Mouse (Mus musculus): Measurements from ENCODE around the gene Tex11. TPM values are rescaled to one million over a fixed set of nuclear protein-coding genes. Genes with fewer than 3 reads are reported as not detected.
"Not testable (repeated sequence)": the region's sequence is repeated elsewhere in the genome, so short reads cannot be mapped to it uniquely, and the experiment has no call there.

Gene Tex11
- total RNA-seq (2017) = 0.45 TPM in 1 of 2 replicates, not detected in the other

GRCm38 (mm10) chrX:101059541-101059940, at the start of gene Tex11:
TSS of gene Tex11 (minus strand) at chrX:101059667.
- ATAC-seq (replicated peaks in 1 of 2; ENCODE audit: insufficient read depth in 1 of 2, low FRiP score in 2 of 2, low TSS enrichment in 1 of 2, low read depth in 1 of 2, poor library complexity in 2 of 2, severe bottlenecking in 2 of 2) = no peak

GRCm38 (mm10) chrX:101085920-101086319, 26.5 kb upstream of the Tex11 start, which contains the start of gene Slc7a3:
TSS of gene Slc7a3 (minus strand) at chrX:101086020.
- ATAC-seq (replicated peaks in 1 of 2; ENCODE audit: insufficient read depth in 1 of 2, low FRiP score in 2 of 2, low TSS enrichment in 1 of 2, low read depth in 1 of 2, poor library complexity in 2 of 2, severe bottlenecking in 2 of 2) = no peak

- ATAC-seq (replicated peaks in 1 of 2; ENCODE audit: insufficient read depth in 1 of 2, low FRiP score in 2 of 2, low TSS enrichment in 1 of 2, low read depth in 1 of 2, poor library complexity in 2 of 2, severe bottlenecking in 2 of 2) = not testable (repeated sequence)
Measured at GRCm38 (mm10) chrX:101085211-101085610, 25.7 kb upstream of the Tex11 start.

- ATAC-seq (replicated peaks in 1 of 2; ENCODE audit: insufficient read depth in 1 of 2, low FRiP score in 2 of 2, low TSS enrichment in 1 of 2, low read depth in 1 of 2, poor library complexity in 2 of 2, severe bottlenecking in 2 of 2) = no peak
Measured at GRCm38 (mm10) chrX:101084192-101084591, 24.7 kb upstream of the Tex11 start.

GRCm38 (mm10) chrX:101065245-101065644, 5.8 kb upstream of the Tex11 start:
- ATAC-seq (replicated peaks in 1 of 2; ENCODE audit: insufficient read depth in 1 of 2, low FRiP score in 2 of 2, low TSS enrichment in 1 of 2, low read depth in 1 of 2, poor library complexity in 2 of 2, severe bottlenecking in 2 of 2) = no peak

GRCm38 (mm10) chrX:101063503-101063902, 4.0 kb upstream of the Tex11 start:
- ATAC-seq (replicated peaks in 1 of 2; ENCODE audit: insufficient read depth in 1 of 2, low FRiP score in 2 of 2, low TSS enrichment in 1 of 2, low read depth in 1 of 2, poor library complexity in 2 of 2, severe bottlenecking in 2 of 2) = no peak

- no peak for ATAC-seq (replicated peaks in 1 of 2; ENCODE audit: insufficient read depth in 1 of 2, low FRiP score in 2 of 2, low TSS enrichment in 1 of 2, low read depth in 1 of 2, poor library complexity in 2 of 2, severe bottlenecking in 2 of 2)
Measured at GRCm38 (mm10) chrX:100943640-100944039, 115.8 kb downstream of the Tex11 start.

GRCm38 (mm10) chrX:100839211-100839610, 220.3 kb downstream of the Tex11 start:
- ATAC-seq (replicated peaks in 1 of 2; ENCODE audit: insufficient read depth in 1 of 2, low FRiP score in 2 of 2, low TSS enrichment in 1 of 2, low read depth in 1 of 2, poor library complexity in 2 of 2, severe bottlenecking in 2 of 2) = no peak

- no peak for ATAC-seq (replicated peaks in 1 of 2; ENCODE audit: insufficient read depth in 1 of 2, low FRiP score in 2 of 2, low TSS enrichment in 1 of 2, low read depth in 1 of 2, poor library complexity in 2 of 2, severe bottlenecking in 2 of 2)
Measured at GRCm38 (mm10) chrX:100832806-100833205, 226.7 kb downstream of the Tex11 start.

- no peak for ATAC-seq (replicated peaks in 1 of 2; ENCODE audit: insufficient read depth in 1 of 2, low FRiP score in 2 of 2, low TSS enrichment in 1 of 2, low read depth in 1 of 2, poor library complexity in 2 of 2, severe bottlenecking in 2 of 2)
Measured at GRCm38 (mm10) chrX:100825557-100825956, 233.9 kb downstream of the Tex11 start.

GRCm38 (mm10) chrX:100821149-100821548, 238.3 kb downstream of the Tex11 start:
- ATAC-seq (replicated peaks in 1 of 2; ENCODE audit: insufficient read depth in 1 of 2, low FRiP score in 2 of 2, low TSS enrichment in 1 of 2, low read depth in 1 of 2, poor library complexity in 2 of 2, severe bottlenecking in 2 of 2) = no peak

- ATAC-seq (replicated peaks in 1 of 2; ENCODE audit: insufficient read depth in 1 of 2, low FRiP score in 2 of 2, low TSS enrichment in 1 of 2, low read depth in 1 of 2, poor library complexity in 2 of 2, severe bottlenecking in 2 of 2) = no peak
Measured at GRCm38 (mm10) chrX:100818681-100819080, 240.8 kb downstream of the Tex11 start.

- ATAC-seq (replicated peaks in 1 of 2; ENCODE audit: insufficient read depth in 1 of 2, low FRiP score in 2 of 2, low TSS enrichment in 1 of 2, low read depth in 1 of 2, poor library complexity in 2 of 2, severe bottlenecking in 2 of 2) = no peak
Measured at GRCm38 (mm10) chrX:100815766-100816165, 243.7 kb downstream of the Tex11 start.

- peak; percentile 71 to 72 for ATAC-seq (replicated peaks in 1 of 2; ENCODE audit: insufficient read depth in 1 of 2, low FRiP score in 2 of 2, low TSS enrichment in 1 of 2, low read depth in 1 of 2, poor library complexity in 2 of 2, severe bottlenecking in 2 of 2)
Measured at GRCm38 (mm10) chrX:100814139-100814538, 245.3 kb downstream of the Tex11 start.

- no peak for ATAC-seq (replicated peaks in 1 of 2; ENCODE audit: insufficient read depth in 1 of 2, low FRiP score in 2 of 2, low TSS enrichment in 1 of 2, low read depth in 1 of 2, poor library complexity in 2 of 2, severe bottlenecking in 2 of 2)
Measured at GRCm38 (mm10) chrX:100811129-100811528, 248.3 kb downstream of the Tex11 start.

GRCm38 (mm10) chrX:100802034-100802433, 257.4 kb downstream of the Tex11 start:
- no peak for ATAC-seq (replicated peaks in 1 of 2; ENCODE audit: insufficient read depth in 1 of 2, low FRiP score in 2 of 2, low TSS enrichment in 1 of 2, low read depth in 1 of 2, poor library complexity in 2 of 2, severe bottlenecking in 2 of 2)

- ATAC-seq (replicated peaks in 1 of 2; ENCODE audit: insufficient read depth in 1 of 2, low FRiP score in 2 of 2, low TSS enrichment in 1 of 2, low read depth in 1 of 2, poor library complexity in 2 of 2, severe bottlenecking in 2 of 2) = peak; percentile 59 to 60; a peak in 1 of 4 replicates
Measured at GRCm38 (mm10) chrX:100800643-100801042, 258.8 kb downstream of the Tex11 start.

- no peak for ATAC-seq (replicated peaks in 1 of 2; ENCODE audit: insufficient read depth in 1 of 2, low FRiP score in 2 of 2, low TSS enrichment in 1 of 2, low read depth in 1 of 2, poor library complexity in 2 of 2, severe bottlenecking in 2 of 2)
Measured at GRCm38 (mm10) chrX:100797851-100798527, 261.5 kb downstream of the Tex11 start.

- no peak for ATAC-seq (replicated peaks in 1 of 2; ENCODE audit: insufficient read depth in 1 of 2, low FRiP score in 2 of 2, low TSS enrichment in 1 of 2, low read depth in 1 of 2, poor library complexity in 2 of 2, severe bottlenecking in 2 of 2)
Measured at GRCm38 (mm10) chrX:100797370-100797769, 262.1 kb downstream of the Tex11 start.
